Mouse (Mus musculus): ENCODE data around the gene Etv5. TPM values are rescaled to one million over a fixed set of nuclear protein-coding genes. Genes with fewer than 3 reads are reported as not detected.

Gene Etv5
- total and polyA plus RNA-seq, 3 experiments: 2.6 to 4.5 (median 3.5) TPM

DNA sequence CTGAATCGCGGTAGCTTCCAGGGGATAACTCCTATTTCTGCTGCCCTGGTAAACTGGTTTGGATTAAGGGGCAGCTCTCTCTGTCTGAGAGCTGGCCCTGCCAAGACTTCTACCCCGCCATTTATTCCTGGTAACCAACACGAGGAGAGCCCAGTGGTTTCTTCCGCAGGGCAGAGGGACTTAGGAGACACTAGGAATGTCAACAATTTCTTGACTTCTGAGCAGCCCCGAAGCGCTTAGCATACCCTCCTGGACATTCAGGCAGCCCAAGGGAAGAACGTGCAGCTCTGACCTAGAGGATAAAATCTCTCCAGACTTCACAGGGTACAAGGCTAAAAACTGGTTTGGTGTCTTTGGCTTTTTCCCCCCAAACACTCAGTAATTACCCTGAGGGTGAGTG is 10.1 kb downstream of the Etv5 start:
- H3K4me2 ChIP-seq (ENCODE audit: insufficient read depth, low read depth, poor library complexity, severe bottlenecking): no peak overlapping the region
- H3K27ac ChIP-seq (ENCODE audit: insufficient read depth, low read depth): no peak overlapping the region
- dilution Hi-C loops (cut with MboI; ENCODE audit: extremely low pct_ligation_motif_present, extremely low pct_unique_long_range_greater_than_20kb, low sequenced_read_pairs) (no loop called here), in situ Hi-C loops (cut with MboI; ENCODE audit: low pct_ligation_motif_present, low pct_unique_long_range_greater_than_20kb, low sequenced_read_pairs) (no loop called here)
- H3K9me3 ChIP-seq (replicated peaks; ENCODE audit: low read length): no peaks in the 10 kb centered on the region
- H3K4me3 ChIP-seq (replicated peaks in 1 of 3; ENCODE audit: low read depth in 2 of 3, low read length in 2 of 3, poor library complexity in 1 of 3): no peak overlapping the region
- no peak overlapping the region for H3K9ac ChIP-seq (ENCODE audit: insufficient read depth, low read depth)
- H3K27me3 ChIP-seq (replicated peaks): no peaks in the 10 kb centered on the region
- peaks cover 0 to 3% of the 10 kb centered on the region in 2 experiments; a peak in 2 of 4 replicates for H3K4me1 ChIP-seq (ENCODE audit: control insufficient read depth in 1 of 2, insufficient read depth in 2 of 2)
- DNase-seq (ENCODE audit: extremely low read depth): no peak
- no peak for TF ChIP-seq GABPA (IDR thresholded peaks at IDR 0.05; ENCODE audit: insufficient replicate concordance, low read depth, low read length)
- no peak for TF ChIP-seq ETS1 (conservative IDR thresholded peaks at IDR 0.05; ENCODE audit: low read depth, low read length)
- no peak for TF ChIP-seq MAFK (IDR thresholded peaks at IDR 0.05; ENCODE audit: insufficient replicate concordance, low read length)
- TF ChIP-seq ZMIZ1 (IDR thresholded peaks at IDR 0.05; ENCODE audit: low read depth, low read length): no peak
- no peak for TF ChIP-seq ELF1 (IDR thresholded peaks at IDR 0.05; ENCODE audit: low read depth, low read length)
- TF ChIP-seq EP300 (IDR thresholded peaks at IDR 0.05; ENCODE audit: low read length): no peak
- TF ChIP-seq POLR2A (IDR thresholded peaks at IDR 0.05; ENCODE audit: low read depth, low read length): no peak
- TF ChIP-seq SIN3A (IDR thresholded peaks at IDR 0.05; ENCODE audit: low read length): no peak
- no peak for TF ChIP-seq MAZ (IDR thresholded peaks at IDR 0.05; ENCODE audit: low read depth, low read length)
- no peak for TF ChIP-seq TCF12 (IDR thresholded peaks at IDR 0.05; ENCODE audit: low read depth, low read length)
- no peak for TF ChIP-seq MYC (IDR thresholded peaks at IDR 0.05; ENCODE audit: low read depth, low read length)
- TF ChIP-seq TBP (conservative IDR thresholded peaks at IDR 0.05; ENCODE audit: low read depth, low read length): no peak
- TF ChIP-seq NRF1 (IDR thresholded peaks at IDR 0.05; ENCODE audit: low read depth, low read length): no peak
- TF ChIP-seq CHD1 (IDR thresholded peaks at IDR 0.05; ENCODE audit: low read depth, low read length): no peak
- no peak for TF ChIP-seq RCOR1 (conservative IDR thresholded peaks at IDR 0.05; ENCODE audit: low read depth, low read length)
- no peak for TF ChIP-seq IRF4 (IDR thresholded peaks at IDR 0.05; ENCODE audit: low read depth, low read length)
- no peak for TF ChIP-seq MAX (IDR thresholded peaks at IDR 0.05; ENCODE audit: low read length)
- TF ChIP-seq JUND (conservative IDR thresholded peaks at IDR 0.05; ENCODE audit: low read depth, low read length): no peak
- no peak for TF ChIP-seq MEF2A (IDR thresholded peaks at IDR 0.05; ENCODE audit: borderline replicate concordance, low read depth, low read length)
- no peaks in the 10 kb centered on the region for H3K36me3 ChIP-seq (replicated peaks in 1 of 2; ENCODE audit: control insufficient read depth in 1 of 2, insufficient read depth in 1 of 2, low read length in 1 of 2)
- no peaks in the 10 kb centered on the region for H3K79me2 ChIP-seq (replicated peaks; ENCODE audit: control insufficient read depth, extremely low read depth, insufficient read depth, poor library complexity, severe bottlenecking)

DNA sequence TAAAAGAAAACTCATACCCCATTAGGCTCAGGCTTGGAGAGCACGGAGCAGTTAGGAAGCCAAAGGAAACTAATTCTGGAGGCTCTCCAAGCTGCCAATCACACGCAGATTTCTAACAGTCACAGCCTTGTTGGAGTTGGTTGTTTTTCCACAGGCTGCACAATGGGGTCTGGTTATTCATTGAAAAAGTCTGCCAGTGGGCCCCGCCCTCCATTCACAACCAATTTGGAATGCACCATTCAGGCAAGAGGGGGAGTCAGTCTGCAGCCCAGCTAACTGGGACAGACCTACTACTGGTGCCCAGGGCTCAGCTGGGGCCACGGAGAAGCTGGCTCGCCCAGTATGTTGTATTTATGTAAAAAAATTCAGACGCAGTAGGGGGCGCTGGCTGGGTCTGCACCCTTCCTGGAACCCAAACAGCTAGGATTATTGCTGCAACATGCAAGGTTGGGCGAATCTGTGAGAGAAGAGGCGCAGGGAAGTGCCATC is 10.6 kb downstream of the Etv5 start:
- Histone ChIP-seq H3K4me2 (ENCODE audit: insufficient read depth, low read depth, poor library complexity, severe bottlenecking) (no peak overlapping the region), H3K27me3 (replicated peaks) (no peaks in the 10 kb centered on the region), H3K9ac (ENCODE audit: insufficient read depth, low read depth) (no peak overlapping the region), H3K9me3 (replicated peaks; ENCODE audit: low read length) (no peaks in the 10 kb centered on the region), H3K4me3 (replicated peaks in 1 of 3; ENCODE audit: low read depth in 2 of 3, low read length in 2 of 3, poor library complexity in 1 of 3) (no peak overlapping the region), H3K36me3 (replicated peaks in 1 of 2; ENCODE audit: control insufficient read depth in 1 of 2, insufficient read depth in 1 of 2, low read length in 1 of 2) (no peaks in the 10 kb centered on the region), H3K4me1 (ENCODE audit: control insufficient read depth in 1 of 2, insufficient read depth in 2 of 2) (peaks cover 0 to 3% of the 10 kb centered on the region in 2 experiments; a peak in 2 of 4 replicates), H3K27ac (ENCODE audit: insufficient read depth, low read depth) (no peak overlapping the region), H3K79me2 (replicated peaks; ENCODE audit: control insufficient read depth, extremely low read depth, insufficient read depth, poor library complexity, severe bottlenecking) (no peaks in the 10 kb centered on the region)
- DNase-seq (ENCODE audit: extremely low read depth): peak; percentile 26
- dilution Hi-C loops (cut with MboI; ENCODE audit: extremely low pct_ligation_motif_present, extremely low pct_unique_long_range_greater_than_20kb, low sequenced_read_pairs): no loop called here
- TF ChIP-seq CTCF (conservative IDR thresholded peaks at IDR 0.05 in 1 of 2, IDR thresholded peaks at IDR 0.05 in 1 of 2; ENCODE audit: low read depth in 2 of 2, low read length in 2 of 2): peak in 1 of 2 experiments; percentile 61; a peak in 2 of 4 replicates
- TF ChIP-seq NRF1 (IDR thresholded peaks at IDR 0.05; ENCODE audit: low read depth, low read length): no peak
- no peak for TF ChIP-seq POLR2AphosphoS2 (IDR thresholded peaks at IDR 0.05; ENCODE audit: low read depth, low read length)
- no peak for TF ChIP-seq ELF1 (IDR thresholded peaks at IDR 0.05; ENCODE audit: low read depth, low read length)
- peak; percentile 38 for TF ChIP-seq RAD21 (IDR thresholded peaks at IDR 0.05; ENCODE audit: low read depth, low read length)
- no peak for TF ChIP-seq CHD1 (IDR thresholded peaks at IDR 0.05; ENCODE audit: low read depth, low read length)
- no peak for TF ChIP-seq SIN3A (IDR thresholded peaks at IDR 0.05; ENCODE audit: low read length)
- TF ChIP-seq SMC3 (IDR thresholded peaks at IDR 0.05; ENCODE audit: low read depth, low read length): peak; percentile 51
- no peak for TF ChIP-seq IRF4 (IDR thresholded peaks at IDR 0.05; ENCODE audit: low read depth, low read length)
- no peak for TF ChIP-seq MXI1 (IDR thresholded peaks at IDR 0.05; ENCODE audit: low read depth, low read length)
- no peak for TF ChIP-seq JUN (IDR thresholded peaks at IDR 0.05; ENCODE audit: insufficient read depth, low read depth, low read length)
- TF ChIP-seq TCF12 (IDR thresholded peaks at IDR 0.05; ENCODE audit: low read depth, low read length): no peak
- in situ Hi-C loops (cut with MboI; ENCODE audit: low pct_ligation_motif_present, low pct_unique_long_range_greater_than_20kb, low sequenced_read_pairs): no loop called here

All from CH12.LX (cell line).